Mouse (Mus musculus): ENCODE results near the gene Mtg1.
A peak's percentile ranks its signal among the peaks of the same experiment; 100 is the strongest.
"Not testable (repeated sequence)": the region's sequence is repeated elsewhere in the genome, so short reads cannot be mapped to it uniquely, and the experiment has no call there.

The Mtg1 gene

GRCm38 (mm10) chr7:140126934-140127333 is 10.4 kb upstream of the Mtg1 start:
- no peak for DNase-seq (ENCODE audit: inconsistent ontology term)

- DNase-seq (ENCODE audit: inconsistent ontology term), result no peak
These were observed 9.5 kb upstream of the Mtg1 start for GRCm38 (mm10) chr7:140127911-140128310.

GRCm38 (mm10) chr7:140132184-140132583 is 5.2 kb upstream of the Mtg1 start:
- DNase-seq (ENCODE audit: inconsistent ontology term), result not testable (repeated sequence)

- DNase-seq (ENCODE audit: inconsistent ontology term), result not testable (repeated sequence)
These were observed 3.3 kb upstream of the Mtg1 start for GRCm38 (mm10) chr7:140134033-140134432.

- no peak for DNase-seq (ENCODE audit: inconsistent ontology term)
These were observed 2.1 kb upstream of the Mtg1 start for GRCm38 (mm10) chr7:140135106-140135770.

- no peak for DNase-seq (ENCODE audit: inconsistent ontology term)
These were observed 602 bp downstream of the Mtg1 start for GRCm38 (mm10) chr7:140138021-140138310.

- DNase-seq (ENCODE audit: inconsistent ontology term), result peak; percentile 47
These were observed 4.0 kb downstream of the Mtg1 start for GRCm38 (mm10) chr7:140141350-140141749.

- no peak for DNase-seq (ENCODE audit: inconsistent ontology term)
These were observed 7.2 kb downstream of the Mtg1 start for GRCm38 (mm10) chr7:140144550-140144949.

- DNase-seq (ENCODE audit: inconsistent ontology term), result no peak
These were observed 16.0 kb downstream of the Mtg1 start for GRCm38 (mm10) chr7:140153383-140153782.

GRCm38 (mm10) chr7:140153829-140154217 is 16.5 kb downstream of the Mtg1 start:
- no peak for DNase-seq (ENCODE audit: inconsistent ontology term)

GRCm38 (mm10) chr7:140154218-140154927 is 17.0 kb downstream of the Mtg1 start, which contains the start of gene Sprn:
Sprn (minus strand) TSS chr7:140154877.
- DNase-seq (ENCODE audit: inconsistent ontology term), result no peak

GRCm38 (mm10) chr7:140160363-140160762 is 23.0 kb downstream of the Mtg1 start:
- no peak for DNase-seq (ENCODE audit: inconsistent ontology term)

GRCm38 (mm10) chr7:140164664-140165063 is 27.3 kb downstream of the Mtg1 start, which contains the start of gene Olfr522:
Olfr522 (minus strand) TSS chr7:140164764.
- DNase-seq (ENCODE audit: inconsistent ontology term), result no peak

GRCm38 (mm10) chr7:140167950-140168349 is 30.6 kb downstream of the Mtg1 start:
- DNase-seq (ENCODE audit: inconsistent ontology term), result no peak

- no peak for DNase-seq (ENCODE audit: inconsistent ontology term)
These were observed 32.0 kb downstream of the Mtg1 start for GRCm38 (mm10) chr7:140169386-140169785.

- no peak for DNase-seq (ENCODE audit: inconsistent ontology term)
These were observed 33.5 kb downstream of the Mtg1 start for GRCm38 (mm10) chr7:140170863-140171262.

GRCm38 (mm10) chr7:140172936-140173335 is 35.6 kb downstream of the Mtg1 start, which contains the start of gene Olfr523:
Olfr523 (plus strand) TSS chr7:140173217.
- DNase-seq (ENCODE audit: inconsistent ontology term), result no peak

GRCm38 (mm10) chr7:140179176-140179575 is 41.8 kb downstream of the Mtg1 start:
- no peak for DNase-seq (ENCODE audit: inconsistent ontology term)

GRCm38 (mm10) chr7:140180692-140181091 is 43.3 kb downstream of the Mtg1 start:
- no peak for DNase-seq (ENCODE audit: inconsistent ontology term)

- DNase-seq (ENCODE audit: inconsistent ontology term), result no peak
These were observed 46.8 kb downstream of the Mtg1 start for GRCm38 (mm10) chr7:140184206-140184605.

GRCm38 (mm10) chr7:140186646-140187620 is 49.6 kb downstream of the Mtg1 start:
- no peak for DNase-seq (ENCODE audit: inconsistent ontology term)
